ENCODE assay signal across 7 mouse cellular contexts in genomic region chr8:84856864-84857441, GRCm38 (mm10). TPM values are rescaled to one million over a fixed set of nuclear protein-coding genes. Genes with fewer than 3 reads are reported as not detected.
DNase-seq lines count a peak whose midpoint lies in the region; ATAC-seq and TF ChIP-seq lines count a peak whose summit lies in the region.

Gene Farsa, plus strand, starts transcription at chr8:84856989.

- peak; percentile 87 for TF ChIP-seq POLR2A in small intestine, adult 2 months (IDR thresholded peaks at IDR 0.05; ENCODE audit: low read depth, low read length)

- H3K4me1 ChIP-seq in embryonic facial prominence, embryonic 10.5 days, result peaks cover 13% of the 10 kb centered on the region
- H3K4me1 ChIP-seq in intestine, postnatal 0 days (replicated peaks; ENCODE audit: control insufficient read depth, insufficient read depth, low read length), result 0 out of 2 replicates have a peak, but pooled peaks cover 3% of the 10 kb centered on the region
- H3K4me1 ChIP-seq in midbrain, embryonic 12.5 days, result peaks cover 14% of the 10 kb centered on the region
- no peaks in the 10 kb centered on the region for H3K4me1 ChIP-seq in small intestine, adult 2 months (ENCODE audit: control insufficient read depth, insufficient read depth, insufficient read length, low read length)

- H3K4me3 ChIP-seq in embryonic facial prominence, embryonic 10.5 days, result peak within 1 kb of the TSS; percentile 97
- H3K4me3 ChIP-seq in intestine, postnatal 0 days (ENCODE audit: low read depth, low read length), result peak within 1 kb of the TSS; percentile 93
- H3K4me3 ChIP-seq in midbrain, embryonic 12.5 days, result peak within 1 kb of the TSS; percentile 79
- H3K4me3 ChIP-seq in small intestine, adult 2 months (ENCODE audit: low read depth, low read length), result peak within 1 kb of the TSS; percentile 79

- intact Hi-C loops in left cerebral cortex, postnatal 4 days (cut with DNase I), result loop anchor here (5.0 kb wide), 1 partner anchor 105 kb away; no protein-coding TSS in a partner anchor

- DNase-seq in adrenal gland, postnatal 10 days, result peak; percentile 94
- DNase-seq in embryonic facial prominence, embryonic 10.5 days (ENCODE audit: low spot score), result peak; percentile 95
- no peak for DNase-seq in gonadal fat pad, adult 2 months (ENCODE audit: low read depth)
- peak; percentile 93 for DNase-seq in left cerebral cortex, postnatal 4 days

- peak; percentile 88 for ATAC-seq in intestine, postnatal 0 days
- ATAC-seq in midbrain, embryonic 12.5 days (ENCODE audit: low FRiP score, low read depth), result peak; percentile 94

- TF ChIP-seq CTCF in intestine, postnatal 0 days (IDR thresholded peaks at IDR 0.05; ENCODE audit: low read depth), result no peak
- 0 out of 2 replicates have a peak, but pooled peaks have one; percentile 13 for TF ChIP-seq CTCF in small intestine, adult 2 months (IDR thresholded peaks at IDR 0.05; ENCODE audit: extremely low read depth, insufficient read length, insufficient replicate concordance, low read depth, low read length)

- peak within 1 kb of the TSS; percentile 92 for H3K27ac ChIP-seq in embryonic facial prominence, embryonic 10.5 days (replicated peaks)
- H3K27ac ChIP-seq in intestine, postnatal 0 days (ENCODE audit: low read depth, low read length), result peak within 1 kb of the TSS; percentile 70
- peak within 1 kb of the TSS; percentile 68 for H3K27ac ChIP-seq in midbrain, embryonic 12.5 days (replicated peaks)
- peak within 1 kb of the TSS; percentile 40; the same call in 1 of the 2 replicates for H3K27ac ChIP-seq in small intestine, adult 2 months (ENCODE audit: insufficient read depth, low read depth, low read length)

- WGBS in embryonic facial prominence, embryonic 10.5 days, result under 1% methylated on average over 39 of the region's 39 CpGs
- under 1% methylated on average over 39 of the region's 39 CpGs for WGBS in intestine, postnatal 0 days
- under 1% methylated on average over 39 of the region's 39 CpGs for WGBS in midbrain, embryonic 12.5 days
- WGBS in small intestine, adult 2 months, result under 1% methylated on average over 39 of the region's 39 CpGs

- peak within 1 kb of the TSS; percentile 86 for H3K9ac ChIP-seq in intestine, postnatal 0 days (ENCODE audit: low read depth, low read length)
- H3K9ac ChIP-seq in midbrain, embryonic 12.5 days (replicated peaks), result peak within 1 kb of the TSS; percentile 74

- H3K9me3 ChIP-seq in embryonic facial prominence, embryonic 10.5 days, result no peaks in the 10 kb centered on the region
- no peaks in the 10 kb centered on the region for H3K9me3 ChIP-seq in intestine, postnatal 0 days (ENCODE audit: control insufficient read depth)
- H3K9me3 ChIP-seq in midbrain, embryonic 12.5 days, result no peaks in the 10 kb centered on the region

- H3K36me3 ChIP-seq in embryonic facial prominence, embryonic 10.5 days (replicated peaks), result peaks cover 35% of the 10 kb centered on the region
- H3K36me3 ChIP-seq in intestine, postnatal 0 days (ENCODE audit: control insufficient read depth, insufficient read depth), result peaks cover 26% of the 10 kb centered on the region
- H3K36me3 ChIP-seq in midbrain, embryonic 12.5 days, result peaks cover 23% of the 10 kb centered on the region
- H3K36me3 ChIP-seq in small intestine, adult 2 months (ENCODE audit: control insufficient read depth, insufficient read depth, low read length), result peaks cover 15% of the 10 kb centered on the region

- 0 out of 2 replicates have a peak, but pooled peaks cover 5% of the 10 kb centered on the region for H3K27me3 ChIP-seq in embryonic facial prominence, embryonic 10.5 days (replicated peaks; ENCODE audit: low read depth, poor library complexity, severe bottlenecking)
- no peaks in the 10 kb centered on the region for H3K27me3 ChIP-seq in intestine, postnatal 0 days (replicated peaks; ENCODE audit: control insufficient read depth, insufficient read depth, low read length)
- H3K27me3 ChIP-seq in midbrain, embryonic 12.5 days, result 0 out of 2 replicates have a peak, but pooled peaks cover 6% of the 10 kb centered on the region
- H3K27me3 ChIP-seq in small intestine, adult 2 months (ENCODE audit: control insufficient read depth, insufficient read depth, low read length), result no peaks in the 10 kb centered on the region

- H3K4me2 ChIP-seq in intestine, postnatal 0 days (replicated peaks; ENCODE audit: low read depth), result peak within 1 kb of the TSS; percentile 77
- H3K4me2 ChIP-seq in midbrain, embryonic 12.5 days (replicated peaks), result peak within 1 kb of the TSS; percentile 61

RNA-seq across cellular contexts. Expression of gene Farsa, which starts in this region (rescaled TPM):
- total RNA-seq in adrenal gland, postnatal 10 days (2021), result 10 to 100 TPM; 52.0 to 52.4 TPM
- 133 and 138 TPM in 2 replicates for polyA plus RNA-seq in embryonic facial prominence, embryonic 10.5 days (2016; fragmentation: Nextera tagmentation; extraction: Ambion mirVana)
- polyA plus RNA-seq in gonadal fat pad, adult 2 months (2012; rRNA removed), result 44.7 and 52.1 TPM in 2 replicates
- polyA plus RNA-seq in intestine, postnatal 0 days (2015; fragmentation: Nextera tagmentation; extraction: Ambion mirVana), result 27.3 and 28.3 TPM in 2 replicates
- total RNA-seq in left cerebral cortex, postnatal 4 days (2021), result 10 to 100 TPM; 86.2 to 90.4 TPM
- 105 and 113 TPM in 2 replicates for polyA plus RNA-seq in midbrain, embryonic 12.5 days (2016; fragmentation: Nextera tagmentation; extraction: Ambion mirVana)
- 20.2 and 29.1 TPM in 2 replicates for polyA plus RNA-seq in small intestine, adult 2 months (2012; rRNA removed)

Comparison
In these comparisons a context has a peak if more than half of its experiments do, and no peak if none do; other contexts are left out.
1. H3K27ac ChIP-seq: peak in every context shown above with its lines; median percentile 92 in embryonic facial prominence, embryonic 10.5 days; 70 in intestine, postnatal 0 days; 68 in midbrain, embryonic 12.5 days; 40 in small intestine, adult 2 months.